Mouse (Mus musculus) kidney, adult 2 months (tissue): Measurements from ENCODE around the gene Prkar1b.

Experiments used
- CTCF ChIP-seq: fragments of 200-500 bp; conservative IDR thresholded peaks from 2 replicates; pipeline ENCODE4 v1.5.1; 2011; ENCODE audit warnings: low read depth, mild to moderate bottlenecking, control low read depth, low read length, moderate library complexity, mixed read lengths; ENCODE audit not compliant: insufficient read depth, insufficient read length
- POLR2A ChIP-seq: fragments of 200-500 bp; IDR thresholded peaks from one replicate; pipeline ENCODE4 v1.6.1; 2011; ENCODE audit warnings: low read depth, low read length, control low read depth

GRCm38 (mm10) chr5:138970056-138970490, 179.7 kb downstream of the Prkar1b start:
- no peak for TF ChIP-seq CTCF
- TF ChIP-seq POLR2A: no peak
